Mouse (Mus musculus) G1E (cell line): ENCODE data around the gene Olfr806. TPM values are rescaled to one million over a fixed set of nuclear protein-coding genes. Genes with fewer than 3 reads are reported as not detected.

Source experiments
- ATAC-seq: 2 replicates; pipeline ENCODE4 v1.8.0; 2016; ENCODE audit warnings: mild to moderate bottlenecking; ENCODE audit not compliant: insufficient number of reproducible peaks, poor library complexity, low FRiP score, severe bottlenecking; ENCODE audit errors: extremely low read depth
- DNase-seq: peaks from one replicate; pipeline ENCODE4 v3.0.0; 2012; ENCODE audit warnings: low spot score
- H3K27me3 ChIP-seq: 2 replicates; pipeline ENCODE4 v1.6.1; 2012; ENCODE audit warnings: mild to moderate bottlenecking, low read length, inconsistent platforms; ENCODE audit not compliant: insufficient read depth
- H3K36me3 ChIP-seq: replicated peaks from 2 replicates; pipeline ENCODE3; 2012; ENCODE audit warnings: mild to moderate bottlenecking, inconsistent platforms
- H3K4me1 ChIP-seq: 2 replicates; pipeline ENCODE4 v1.6.1; 2012; ENCODE audit warnings: low read depth, low read length, inconsistent platforms, mixed read lengths; ENCODE audit not compliant: insufficient read depth
- H3K4me3 ChIP-seq: 2 replicates; pipeline ENCODE4 v1.5.1; 2012; ENCODE audit warnings: low read depth, mild to moderate bottlenecking, inconsistent platforms, low read length, moderate library complexity, mixed read lengths
- H3K9me3 ChIP-seq: replicated peaks from 2 replicates; pipeline ENCODE4 v1.6.1; 2012; ENCODE audit warnings: inconsistent platforms
- CTCF ChIP-seq: IDR thresholded peaks from 2 replicates; pipeline ENCODE4 v1.5.1; 2012; ENCODE audit warnings: low read depth, low read length, inconsistent platforms, mixed read lengths
- GATA1 ChIP-seq: IDR thresholded peaks from 2 replicates; pipeline ENCODE4 v1.6.1; 2012; ENCODE audit warnings: borderline replicate concordance, low read length, inconsistent platforms, mixed read lengths
- GATA2 ChIP-seq: IDR thresholded peaks from 2 replicates; pipeline ENCODE4 v1.6.1; 2012; ENCODE audit warnings: low read depth, low read length, inconsistent platforms, borderline replicate concordance
- POLR2AphosphoS5 ChIP-seq: IDR thresholded peaks from 2 replicates; pipeline ENCODE4 v1.6.1; 2012; ENCODE audit warnings: low read depth, low read length, inconsistent platforms; ENCODE audit not compliant: insufficient replicate concordance
- TAL1 ChIP-seq: conservative IDR thresholded peaks from 2 replicates; pipeline ENCODE4 v1.6.1; 2012; ENCODE audit warnings: low read depth, low read length, inconsistent platforms, mixed read lengths
- polyA plus RNA-seq: library from polyadenylated mRNA; stranded (reverse); fragments of >175 nt; gene quantifications from 2 replicates; pipeline ENCODE4 v1.2.3, GENCODE M21; 2012
- total RNA-seq, 2 experiments: library from RNA; stranded (forward) in 1 of 2; stranded (reverse) in 1 of 2; fragments of 200-1000 nt in 1 of 2; fragments of >200 nt in 1 of 2; fragmentation: Nextera tagmentation in 1 of 2; gene quantifications; 2 replicates each; pipeline ENCODE4 v1.2.3; 2014 to 2017

Gene Olfr806
- total and polyA plus RNA-seq, 3 experiments, result 0.05 TPM; not detected in 2

DNA sequence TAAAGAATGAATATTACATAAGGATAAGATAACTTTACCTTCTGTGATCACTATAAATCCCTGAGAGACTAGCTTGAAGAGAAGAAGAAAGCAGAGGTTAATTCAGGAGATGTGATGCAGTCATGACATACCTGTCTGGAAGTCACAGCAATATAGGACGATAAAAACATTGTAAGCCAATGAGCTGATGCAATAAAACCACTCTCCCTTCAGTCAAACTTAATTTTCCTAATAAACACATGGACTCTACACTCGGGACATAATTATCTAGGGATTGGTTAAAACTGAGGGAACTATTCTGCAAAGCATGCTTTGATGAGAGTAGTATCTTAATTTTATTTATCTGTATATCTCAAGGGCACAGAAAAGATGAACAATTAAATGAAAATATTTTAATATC is 47.5 kb downstream of the Olfr806 start, which contains the start of gene Olfr803:
Gene Olfr803 (minus strand): TSS at position 101 of the 400 bp plus-strand sequence.
- Histone ChIP-seq H3K27me3 (no peaks in the 10 kb centered on the region), H3K4me3 (no peak within 1 kb of the TSS), H3K9me3 (no peaks in the 10 kb centered on the region), H3K4me1 (no peaks in the 10 kb centered on the region), H3K36me3 (no peaks in the 10 kb centered on the region)
- ATAC-seq (no peak), DNase-seq (no peak)
- TF ChIP-seq GATA1, result no peak
- no peak for TF ChIP-seq GATA2
- no peak for TF ChIP-seq CTCF
- TF ChIP-seq POLR2AphosphoS5, result no peak
- TF ChIP-seq TAL1, result no peak

GRCm38 (mm10) chr10:129688069-129688468 is 53.7 kb downstream of the Olfr806 start, which contains the start of gene Olfr802:
Gene Olfr802 (minus strand): TSS chr10:129688169.
- DNase-seq, result no peak
- Histone ChIP-seq H3K36me3 (no peaks in the 10 kb centered on the region), H3K4me1 (no peaks in the 10 kb centered on the region), H3K9me3 (no peaks in the 10 kb centered on the region), H3K27me3 (no peaks in the 10 kb centered on the region), H3K4me3 (no peak within 1 kb of the TSS)
- no peak for ATAC-seq
- TF ChIP-seq GATA1 (no peak), TAL1 (no peak), GATA2 (no peak), CTCF (no peak), POLR2AphosphoS5 (no peak)

Other genes starting within 250 kb of the Olfr806 start
Only the 20 nearest of the 27 such genes appear.
- gene Olfr794, start 174.3 kb downstream of the Olfr806 start, total RNA-seq (2014; fragmentation: Nextera tagmentation), result not detected in 2 replicates
- 0.27 TPM in 1 of 2 replicates, not detected in the other for gene Olfr794, start 174.3 kb downstream of the Olfr806 start, total RNA-seq (2017)
- gene Olfr794, start 174.3 kb downstream of the Olfr806 start, polyA plus RNA-seq, result not detected in 2 replicates
- not detected in 2 replicates for gene Olfr796, start 129.4 kb downstream of the Olfr806 start, total RNA-seq (2014; fragmentation: Nextera tagmentation)
- gene Olfr796, start 129.4 kb downstream of the Olfr806 start, total RNA-seq (2017), result 0.22 and 0.23 TPM in 2 replicates
- gene Olfr796, start 129.4 kb downstream of the Olfr806 start, polyA plus RNA-seq, result not detected in 2 replicates
- not detected in 2 replicates for gene Olfr798, start 114.0 kb downstream of the Olfr806 start, total RNA-seq (2014; fragmentation: Nextera tagmentation)
- 0.06 TPM in 1 of 2 replicates, not detected in the other for gene Olfr798, start 114.0 kb downstream of the Olfr806 start, total RNA-seq (2017)
- not detected in 2 replicates for gene Olfr798, start 114.0 kb downstream of the Olfr806 start, polyA plus RNA-seq
- not detected in 2 replicates for gene Olfr799, start 104.4 kb downstream of the Olfr806 start, total RNA-seq (2014; fragmentation: Nextera tagmentation)
- 0.05 TPM in 1 of 2 replicates, not detected in the other for gene Olfr799, start 104.4 kb downstream of the Olfr806 start, total RNA-seq (2017)
- not detected in 2 replicates for gene Olfr799, start 104.4 kb downstream of the Olfr806 start, polyA plus RNA-seq
- not detected in 2 replicates for gene Olfr800, start 84.2 kb downstream of the Olfr806 start, total RNA-seq (2014; fragmentation: Nextera tagmentation)
- 0.12 and 0.27 TPM in 2 replicates for gene Olfr800, start 84.2 kb downstream of the Olfr806 start, total RNA-seq (2017)
- gene Olfr800, start 84.2 kb downstream of the Olfr806 start, polyA plus RNA-seq, result not detected in 2 replicates
- gene Olfr801, start 68.1 kb downstream of the Olfr806 start, total RNA-seq (2014; fragmentation: Nextera tagmentation), result not detected in 2 replicates
- 0.06 and 0.16 TPM in 2 replicates for gene Olfr801, start 68.1 kb downstream of the Olfr806 start, total RNA-seq (2017)
- gene Olfr801, start 68.1 kb downstream of the Olfr806 start, polyA plus RNA-seq, result not detected in 2 replicates
- not detected in 2 replicates for gene Olfr802, start 53.8 kb downstream of the Olfr806 start, total RNA-seq (2014; fragmentation: Nextera tagmentation)
- gene Olfr802, start 53.8 kb downstream of the Olfr806 start, total RNA-seq (2017), result 0.05 and 0.17 TPM in 2 replicates
- not detected in 2 replicates for gene Olfr802, start 53.8 kb downstream of the Olfr806 start, polyA plus RNA-seq
- gene Olfr803, start 47.6 kb downstream of the Olfr806 start, total RNA-seq (2014; fragmentation: Nextera tagmentation), result not detected in 2 replicates
- 0.05 TPM in 1 of 2 replicates, not detected in the other for gene Olfr803, start 47.6 kb downstream of the Olfr806 start, total RNA-seq (2017)
- gene Olfr803, start 47.6 kb downstream of the Olfr806 start, polyA plus RNA-seq, result not detected in 2 replicates
- gene Olfr804, start 38.7 kb downstream of the Olfr806 start, total RNA-seq (2014; fragmentation: Nextera tagmentation), result not detected in 2 replicates
- under 0.01 and 0.22 TPM in 2 replicates for gene Olfr804, start 38.7 kb downstream of the Olfr806 start, total RNA-seq (2017)
- gene Olfr804, start 38.7 kb downstream of the Olfr806 start, polyA plus RNA-seq, result not detected in 2 replicates
- gene Olfr805, start 12.5 kb downstream of the Olfr806 start, total RNA-seq (2014; fragmentation: Nextera tagmentation), result not detected in 2 replicates
- gene Olfr805, start 12.5 kb downstream of the Olfr806 start, total RNA-seq (2017), result 0.06 and 0.16 TPM in 2 replicates
- gene Olfr805, start 12.5 kb downstream of the Olfr806 start, polyA plus RNA-seq, result not detected in 2 replicates
- gene Olfr807, start 15.9 kb upstream of the Olfr806 start, total RNA-seq (2014; fragmentation: Nextera tagmentation), result not detected in 2 replicates
- 0.23 TPM in 1 of 2 replicates, not detected in the other for gene Olfr807, start 15.9 kb upstream of the Olfr806 start, total RNA-seq (2017)
- gene Olfr807, start 15.9 kb upstream of the Olfr806 start, polyA plus RNA-seq, result not detected in 2 replicates
- gene Olfr808, start 23.6 kb upstream of the Olfr806 start, total RNA-seq (2014; fragmentation: Nextera tagmentation), result not detected in 2 replicates
- 0.12 and 0.22 TPM in 2 replicates for gene Olfr808, start 23.6 kb upstream of the Olfr806 start, total RNA-seq (2017)
- not detected in 2 replicates for gene Olfr808, start 23.6 kb upstream of the Olfr806 start, polyA plus RNA-seq
- gene Olfr809, start 32.7 kb upstream of the Olfr806 start, total RNA-seq (2014; fragmentation: Nextera tagmentation), result not detected in 2 replicates
- 0.27 TPM in 1 of 2 replicates, not detected in the other for gene Olfr809, start 32.7 kb upstream of the Olfr806 start, total RNA-seq (2017)
- not detected in 2 replicates for gene Olfr809, start 32.7 kb upstream of the Olfr806 start, polyA plus RNA-seq
- gene Olfr810, start 53.0 kb upstream of the Olfr806 start, total RNA-seq (2014; fragmentation: Nextera tagmentation), result not detected in 2 replicates
- 0.05 and 0.06 TPM in 2 replicates for gene Olfr810, start 53.0 kb upstream of the Olfr806 start, total RNA-seq (2017)
- gene Olfr810, start 53.0 kb upstream of the Olfr806 start, polyA plus RNA-seq, result not detected in 2 replicates
- not detected in 2 replicates for gene Olfr811, start 62.5 kb upstream of the Olfr806 start, total RNA-seq (2014; fragmentation: Nextera tagmentation)
- gene Olfr811, start 62.5 kb upstream of the Olfr806 start, total RNA-seq (2017), result 0.12 and 0.16 TPM in 2 replicates
- gene Olfr811, start 62.5 kb upstream of the Olfr806 start, polyA plus RNA-seq, result not detected in 2 replicates
- gene Olfr812, start 104.2 kb upstream of the Olfr806 start, total RNA-seq (2014; fragmentation: Nextera tagmentation), result not detected in 2 replicates
- gene Olfr812, start 104.2 kb upstream of the Olfr806 start, total RNA-seq (2017), result not detected in 2 replicates
- gene Olfr812, start 104.2 kb upstream of the Olfr806 start, polyA plus RNA-seq, result not detected in 2 replicates
- not detected in 2 replicates for gene Olfr813, start 113.4 kb upstream of the Olfr806 start, total RNA-seq (2014; fragmentation: Nextera tagmentation)
- 0.22 and 0.35 TPM in 2 replicates for gene Olfr813, start 113.4 kb upstream of the Olfr806 start, total RNA-seq (2017)
- not detected in 2 replicates for gene Olfr813, start 113.4 kb upstream of the Olfr806 start, polyA plus RNA-seq
- not detected in 2 replicates for gene Olfr814, start 137.9 kb upstream of the Olfr806 start, total RNA-seq (2014; fragmentation: Nextera tagmentation)
- gene Olfr814, start 137.9 kb upstream of the Olfr806 start, total RNA-seq (2017), result 0.05 and 0.06 TPM in 2 replicates
- gene Olfr814, start 137.9 kb upstream of the Olfr806 start, polyA plus RNA-seq, result not detected in 2 replicates
- gene Olfr815, start 163.9 kb upstream of the Olfr806 start, total RNA-seq (2014; fragmentation: Nextera tagmentation), result not detected in 2 replicates
- gene Olfr815, start 163.9 kb upstream of the Olfr806 start, total RNA-seq (2017), result not detected in 2 replicates
- 0.07 TPM in 1 of 2 replicates, not detected in the other for gene Olfr815, start 163.9 kb upstream of the Olfr806 start, polyA plus RNA-seq
- not detected in 2 replicates for gene Olfr816, start 173.7 kb upstream of the Olfr806 start, total RNA-seq (2014; fragmentation: Nextera tagmentation)
- 0.17 TPM in 1 of 2 replicates, not detected in the other for gene Olfr816, start 173.7 kb upstream of the Olfr806 start, total RNA-seq (2017)
- gene Olfr816, start 173.7 kb upstream of the Olfr806 start, polyA plus RNA-seq, result not detected in 2 replicates